Mouse (Mus musculus): ENCODE measurements around the gene Syn3.
"Not testable (repeated sequence)": the region's sequence is repeated elsewhere in the genome, so short reads cannot be mapped to it uniquely, and the experiment has no call there.

Gene Syn3

DNA sequence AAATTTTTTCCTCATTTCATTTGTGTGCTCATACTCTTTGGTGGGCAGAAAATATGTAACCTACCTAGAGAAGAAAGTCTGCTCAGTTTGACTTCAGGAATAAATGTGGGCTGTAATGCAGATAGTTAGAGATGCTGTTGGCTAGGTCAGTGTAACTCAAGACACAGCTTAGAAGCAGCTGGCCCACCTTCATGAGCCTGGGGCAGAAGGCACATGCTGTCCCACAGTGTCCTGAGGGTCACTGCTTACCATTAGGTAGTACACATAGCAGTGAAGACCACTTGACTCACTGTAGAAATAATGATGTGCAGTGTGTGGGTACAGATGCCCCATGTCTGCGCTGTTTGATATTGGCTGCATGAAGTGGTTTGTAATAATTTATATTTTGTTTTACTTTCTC is 452.3 kb downstream of the Syn3 start:
- no peak for DNase-seq (ENCODE audit: low read depth)

DNA sequence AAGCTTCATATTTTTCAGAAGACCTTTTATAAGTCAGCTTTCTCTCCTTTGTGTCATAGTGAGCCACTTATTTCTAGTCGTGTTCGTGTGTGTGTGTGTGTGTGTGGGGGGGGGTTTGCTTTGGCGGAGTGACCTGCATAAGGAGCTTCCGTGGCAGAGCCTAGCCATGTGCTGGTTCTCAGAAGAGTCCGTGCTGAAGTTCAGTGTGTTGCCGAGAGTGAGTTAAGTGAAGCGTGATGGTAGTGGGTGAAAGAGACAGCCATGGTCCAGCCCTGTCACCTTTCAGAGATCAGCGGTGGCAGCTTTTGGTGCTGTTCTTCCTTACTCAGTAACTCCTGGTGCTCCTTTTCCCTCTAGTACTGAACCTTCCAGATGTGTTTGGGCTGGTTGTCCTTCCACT is 454.6 kb downstream of the Syn3 start:
- no peak for DNase-seq (ENCODE audit: low read depth)

DNA sequence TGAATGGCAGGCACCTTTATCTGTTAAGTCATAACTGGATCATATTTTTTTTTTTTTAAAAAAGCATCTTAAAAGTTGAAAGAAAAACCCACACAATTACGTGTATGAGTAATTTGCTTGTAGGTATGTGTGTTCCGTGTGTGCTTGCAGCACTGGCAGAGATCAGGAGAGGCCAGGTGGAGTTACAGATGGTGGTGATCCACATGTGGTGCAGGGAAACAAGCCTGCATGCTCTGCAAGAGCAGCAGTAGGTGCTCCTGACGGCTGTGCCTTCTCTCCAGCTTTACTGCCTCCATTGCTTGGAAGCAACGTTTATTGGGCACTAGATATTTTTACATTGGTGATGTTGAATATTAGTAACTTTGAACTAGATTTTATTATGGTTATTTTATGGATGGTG is 455.0 kb downstream of the Syn3 start:
- DNase-seq (ENCODE audit: low read depth) = no peak

DNA sequence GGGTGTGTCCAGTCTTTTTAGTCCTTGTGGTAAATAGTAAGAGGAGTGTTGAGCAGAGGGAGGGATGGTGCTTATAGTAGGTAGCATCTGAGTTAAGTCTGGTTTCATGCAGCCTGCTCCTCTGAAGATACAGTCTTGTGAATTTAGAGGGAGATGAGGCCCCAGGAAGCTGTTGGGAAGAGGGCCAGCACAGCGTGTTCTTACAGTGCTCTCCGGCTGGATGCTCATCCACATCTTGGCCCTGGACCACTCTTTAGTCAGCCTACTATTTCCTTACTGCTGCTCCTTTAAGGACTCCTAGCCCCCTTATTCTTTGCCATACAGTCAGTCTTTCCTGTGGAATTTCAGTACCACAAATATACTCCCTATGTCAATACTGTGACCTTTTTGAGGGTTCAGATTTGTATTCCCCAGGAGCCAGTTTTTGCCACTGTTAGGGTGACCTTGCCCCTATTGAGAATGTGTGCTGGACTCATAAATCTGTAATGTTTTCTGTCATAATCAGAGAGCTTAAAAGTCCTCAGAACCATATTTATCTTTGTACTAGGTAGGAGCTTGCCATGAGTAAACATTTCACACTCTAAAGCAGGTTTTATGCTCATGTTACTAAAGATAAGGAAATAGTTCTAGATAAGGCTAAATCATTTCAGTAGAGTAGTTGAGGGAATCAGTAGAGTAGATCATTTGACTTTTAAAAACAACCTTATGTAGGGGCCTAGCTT is 464.5 kb downstream of the Syn3 start:
- DNase-seq (ENCODE audit: low read depth) = no peak

DNA sequence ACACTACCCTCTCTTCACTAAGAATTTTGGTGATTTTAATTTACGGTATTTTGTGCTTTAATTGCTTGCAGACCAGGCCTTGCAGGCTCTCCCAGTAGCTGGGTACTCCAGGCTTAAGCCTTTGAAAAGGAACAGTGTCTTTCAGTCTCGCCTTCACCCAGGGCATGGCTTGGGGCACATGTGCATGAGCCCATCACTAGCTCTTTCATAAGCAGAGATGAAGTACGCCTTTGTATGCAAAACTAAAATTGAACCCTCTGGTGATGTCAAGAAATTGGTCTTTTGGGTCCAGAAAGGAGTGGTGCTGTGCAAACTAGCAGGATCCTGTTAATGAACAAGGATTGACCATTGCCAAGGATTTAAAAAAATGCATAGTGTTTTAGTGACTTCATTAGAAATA is 466.2 kb downstream of the Syn3 start:
- DNase-seq (ENCODE audit: low read depth) = no peak

DNA sequence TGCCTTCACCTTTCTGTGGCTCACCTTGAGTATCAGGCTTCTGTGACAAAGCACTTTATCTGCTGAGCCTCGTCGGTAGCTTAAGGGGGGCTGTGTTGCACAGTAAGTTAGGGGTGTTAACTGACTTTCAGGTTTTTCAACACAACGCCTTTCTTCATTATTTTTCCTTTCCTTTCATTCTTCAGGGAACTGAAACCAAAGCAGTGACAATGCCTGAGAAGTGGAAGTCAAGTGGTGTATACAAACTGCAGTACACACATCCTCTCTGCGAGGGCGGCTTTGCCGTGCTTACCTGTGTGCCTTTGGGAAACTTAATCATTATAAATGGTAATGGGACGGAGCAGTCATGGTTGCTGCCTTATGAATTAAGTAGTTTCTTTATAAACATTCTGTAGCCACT is 468.0 kb downstream of the Syn3 start:
- no peak for DNase-seq (ENCODE audit: low read depth)

DNA sequence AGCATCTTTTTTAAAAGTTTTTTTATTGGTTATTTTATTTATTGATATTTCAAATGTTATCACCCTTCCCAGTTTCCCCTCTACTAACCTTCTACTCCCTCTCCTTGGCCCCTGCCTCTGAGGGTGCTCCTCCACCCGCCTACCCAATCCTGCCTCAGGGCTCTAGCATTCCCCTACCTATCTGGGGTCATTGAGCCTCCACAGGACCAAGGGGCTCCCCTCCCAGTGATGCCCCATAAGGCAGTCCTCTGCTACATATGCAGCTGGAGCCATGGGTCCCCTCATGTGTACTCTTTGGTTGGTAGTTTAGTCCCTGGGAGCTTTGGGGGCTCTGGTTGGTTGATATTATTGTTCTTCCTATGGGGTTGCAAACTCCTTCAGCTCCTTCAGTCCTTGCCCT is 471.9 kb downstream of the Syn3 start:
- DNase-seq (ENCODE audit: low read depth) = not testable (repeated sequence)

DNA sequence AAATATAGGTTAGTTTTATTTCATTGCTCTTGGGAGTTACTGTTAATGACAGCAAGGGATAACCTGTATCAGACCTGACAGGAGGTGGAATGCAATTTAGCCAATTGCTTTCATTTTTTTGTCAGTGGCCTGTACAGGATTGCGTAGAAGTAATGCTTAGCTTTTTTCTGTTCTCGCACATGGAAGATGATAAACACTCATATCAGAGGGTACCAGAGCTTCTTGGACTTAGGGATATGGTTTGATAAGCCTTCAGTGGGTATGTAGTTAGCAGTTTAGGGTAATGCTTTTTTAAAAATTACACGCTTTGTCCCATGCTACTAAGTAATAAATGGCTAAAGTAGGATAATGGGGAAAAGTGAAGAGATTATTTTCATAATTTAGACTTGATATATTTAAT is 472.3 kb downstream of the Syn3 start:
- DNase-seq (ENCODE audit: low read depth) = peak; percentile 89

DNA sequence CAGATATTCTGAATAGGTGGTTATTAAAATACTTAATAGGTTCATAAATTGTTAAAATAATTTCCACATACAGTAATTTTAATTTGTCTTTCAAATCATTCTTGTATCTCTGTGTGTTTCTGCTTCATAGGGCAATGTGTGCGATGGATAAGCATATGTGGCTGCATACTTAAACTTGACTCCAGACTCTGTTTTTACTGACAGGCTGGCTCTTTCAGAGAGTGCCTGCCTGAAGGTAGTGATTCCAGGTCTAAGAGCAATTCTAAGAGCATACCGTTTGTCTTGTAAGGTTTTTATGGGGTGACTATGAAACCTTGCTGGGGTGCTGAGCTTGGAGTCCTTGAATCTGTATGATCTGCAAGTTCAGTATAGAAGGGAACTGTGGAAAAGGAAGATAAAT is 472.8 kb downstream of the Syn3 start:
- no peak for DNase-seq (ENCODE audit: low read depth)

DNA sequence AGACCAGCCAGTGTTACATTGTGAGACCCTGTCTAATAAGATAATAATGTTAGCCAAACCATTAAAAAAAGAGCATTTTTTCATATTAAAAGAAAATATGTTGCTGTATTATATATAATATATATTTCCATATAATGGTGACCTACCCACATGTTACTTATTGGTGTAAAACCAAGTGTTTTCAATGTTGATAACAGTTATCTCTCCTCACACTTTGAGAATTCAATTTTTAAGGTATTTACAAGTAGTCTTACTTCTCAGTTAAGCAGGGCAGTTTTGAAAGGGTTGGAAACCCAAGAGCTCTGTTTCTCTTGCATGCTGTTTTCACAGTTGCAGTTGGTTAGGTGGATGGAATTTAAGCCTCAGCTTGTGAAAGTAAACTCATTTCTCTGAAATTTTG is 475.5 kb downstream of the Syn3 start:
- DNase-seq (ENCODE audit: low read depth) = peak; percentile 34

DNA sequence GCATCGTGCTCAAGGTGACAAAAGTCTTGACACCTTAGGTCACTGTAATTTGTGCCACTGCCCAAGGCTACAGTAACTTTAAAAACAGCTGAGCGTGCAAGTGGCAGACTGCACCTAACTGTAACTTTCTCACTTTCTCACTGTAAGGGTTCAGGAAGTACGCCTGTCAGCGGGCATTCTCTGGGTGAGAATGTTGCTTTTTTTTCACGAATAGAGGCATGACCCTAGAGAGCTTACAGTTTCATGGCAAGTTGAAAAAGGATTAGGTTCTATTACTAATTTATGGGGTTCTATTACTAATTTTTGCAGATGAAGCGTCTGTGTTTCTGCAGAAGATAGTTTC is 476.3 kb downstream of the Syn3 start:
- DNase-seq (ENCODE audit: low read depth) = no peak

DNA sequence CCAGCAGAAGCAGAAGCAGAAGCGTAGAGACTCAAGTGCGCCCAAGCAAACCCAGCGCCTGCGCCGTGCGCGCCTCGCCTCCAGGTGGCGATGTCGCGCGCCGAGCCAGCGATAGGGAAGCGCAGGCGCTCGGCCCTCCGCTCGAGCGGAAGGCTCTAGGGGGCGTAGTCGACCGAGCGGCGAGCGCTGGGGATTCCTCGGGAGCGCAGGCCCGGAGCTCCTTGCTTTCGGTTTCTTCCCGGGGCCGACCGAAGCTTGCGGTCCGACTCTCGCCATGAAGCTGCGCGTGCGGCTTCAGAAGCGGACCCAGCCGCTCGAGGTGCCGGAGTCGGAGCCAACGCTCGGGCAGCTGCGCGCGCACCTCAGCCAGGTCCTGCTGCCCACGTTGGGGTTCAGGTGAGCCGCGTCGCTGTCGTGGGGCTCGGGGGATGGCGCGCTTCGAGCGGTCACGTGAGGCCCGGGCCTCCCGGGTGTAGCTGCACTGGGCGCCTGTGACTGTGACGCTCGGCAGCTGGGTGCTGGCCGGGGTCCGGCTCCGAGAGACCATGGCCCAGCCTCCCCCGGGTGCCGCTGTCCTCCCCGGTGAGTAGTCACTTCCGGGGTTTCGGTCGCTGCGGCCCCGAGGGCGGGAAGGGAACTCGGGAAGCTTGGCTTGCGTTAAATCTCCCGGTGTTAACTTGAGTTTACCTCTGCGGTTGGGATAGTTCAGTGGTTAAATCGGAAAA is 476.8 kb downstream of the Syn3 start, which contains the start of gene Fbxo7:
Gene Fbxo7, plus strand, starts transcription at position 224 of the 725 bp plus-strand sequence.
- DNase-seq (ENCODE audit: low read depth) = peak; percentile 81

DNA sequence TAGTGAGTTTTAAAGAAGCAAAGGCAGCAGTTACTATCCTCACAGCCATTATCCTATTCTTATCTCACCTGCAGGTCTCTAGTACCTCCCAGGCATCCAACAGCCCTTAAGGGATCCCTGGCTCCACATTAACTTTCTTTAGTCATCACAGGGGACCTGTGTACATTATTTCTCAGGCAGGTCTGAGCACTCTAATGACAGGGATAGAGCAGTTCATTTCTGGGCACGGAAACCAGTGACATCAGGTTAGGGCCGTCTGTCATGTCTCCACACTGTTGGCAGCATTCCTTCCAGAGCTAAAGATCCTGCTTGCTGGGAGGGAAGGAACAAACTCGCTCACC is 477.3 kb downstream of the Syn3 start:
- no peak for DNase-seq (ENCODE audit: low read depth)

DNA sequence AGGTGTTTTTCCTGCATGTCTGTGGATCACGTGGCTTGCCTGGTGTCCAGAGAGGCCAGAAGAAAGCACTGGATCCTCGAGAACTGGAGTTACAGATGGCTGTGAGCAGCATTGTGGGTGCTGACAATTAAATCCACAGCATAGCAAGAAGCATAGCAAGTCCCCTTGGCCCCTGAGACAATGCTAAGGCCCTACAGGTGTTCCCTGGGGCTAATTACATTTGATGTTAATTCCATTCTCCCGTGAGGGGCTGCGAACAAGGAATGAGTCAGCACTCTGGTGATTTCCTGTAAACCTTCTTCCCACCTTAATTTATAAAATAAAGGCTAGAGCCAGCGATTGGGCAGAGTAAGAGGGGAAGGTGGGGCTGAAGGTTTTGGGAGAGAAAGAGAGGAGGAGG is 479.9 kb downstream of the Syn3 start:
- DNase-seq (ENCODE audit: low read depth) = no peak

DNA sequence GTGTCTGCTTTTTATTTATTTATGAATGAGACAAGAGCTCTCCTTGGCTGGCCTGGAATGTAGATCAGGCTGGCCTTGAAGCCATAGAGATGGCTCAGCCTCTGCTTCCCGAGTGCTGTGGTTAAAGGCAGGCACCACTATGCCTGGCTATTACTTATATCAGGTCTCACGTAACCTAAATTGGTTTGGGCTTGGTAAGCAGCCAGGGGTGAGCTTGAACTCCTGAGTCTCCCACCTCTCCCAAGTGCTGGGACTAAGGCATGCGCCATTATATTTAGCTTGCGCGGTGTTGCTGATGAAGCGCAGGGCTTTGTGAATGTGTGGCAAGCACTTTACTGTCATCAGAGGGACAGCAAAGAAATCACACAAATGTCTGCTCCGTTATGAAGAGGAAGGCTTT is 480.9 kb downstream of the Syn3 start:
- no peak for DNase-seq (ENCODE audit: low read depth)

DNA sequence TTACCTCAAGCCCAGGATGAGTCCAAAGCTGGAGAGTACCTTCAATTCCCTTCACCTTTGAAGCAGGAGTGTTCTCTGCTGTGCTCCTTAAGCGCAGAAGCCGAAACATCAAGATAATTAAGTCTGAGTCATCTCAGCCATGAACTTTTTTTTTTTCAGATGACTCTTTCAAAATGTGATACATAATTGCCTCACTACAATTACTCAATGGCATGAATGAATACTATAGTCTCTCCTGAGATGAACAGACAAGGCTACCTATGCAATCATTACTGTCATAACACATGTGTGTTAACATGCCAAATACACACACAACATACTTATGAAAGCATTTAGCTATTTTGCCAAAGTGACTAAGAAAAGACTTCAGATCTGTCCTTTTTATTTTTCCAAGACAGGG is 486.9 kb downstream of the Syn3 start, which contains the start of gene Bpifc:
Gene Bpifc, minus strand, starts transcription at position 115 of the 400 bp plus-strand sequence.
- no peak for DNase-seq (ENCODE audit: low read depth)

DNA sequence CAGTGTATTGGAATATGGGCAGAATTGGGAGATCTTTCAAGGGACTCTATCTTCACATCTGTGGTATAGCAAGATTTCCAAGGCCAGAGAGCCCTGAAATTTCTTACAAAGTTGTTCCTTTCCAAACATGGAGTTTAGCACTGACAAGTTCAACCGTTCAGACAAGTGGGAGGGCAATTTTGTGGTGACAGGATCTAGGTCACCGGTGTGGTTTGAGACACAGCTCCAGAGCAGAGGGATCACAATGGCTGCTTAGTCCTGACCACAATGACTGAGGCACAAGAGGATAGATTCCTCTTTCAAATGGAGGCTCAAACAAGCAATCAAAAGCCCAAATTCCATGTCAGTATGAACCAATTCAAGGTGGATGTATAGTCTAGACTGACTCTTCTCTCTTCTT is 487.5 kb downstream of the Syn3 start:
- DNase-seq (ENCODE audit: low read depth) = no peak

DNA sequence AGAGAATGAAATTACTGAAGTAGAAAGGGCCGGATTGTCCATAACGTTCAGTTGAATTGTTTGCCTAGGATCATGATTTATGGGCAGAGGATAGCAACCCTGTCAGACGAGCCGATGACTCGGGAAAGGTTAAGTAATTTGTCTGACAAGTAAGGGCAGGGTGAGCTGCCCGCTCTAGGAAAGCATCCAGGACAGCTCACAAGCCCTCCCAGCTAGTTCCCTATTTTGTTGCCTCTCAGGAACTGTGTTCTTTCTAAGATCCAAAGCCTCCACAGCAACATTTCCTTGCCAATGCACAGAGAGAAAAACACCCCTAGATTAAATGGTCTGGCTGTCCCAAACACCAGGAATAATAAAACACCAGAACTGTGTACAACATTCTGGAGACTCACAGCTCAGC is 488.1 kb downstream of the Syn3 start:
- no peak for DNase-seq (ENCODE audit: low read depth)

DNA sequence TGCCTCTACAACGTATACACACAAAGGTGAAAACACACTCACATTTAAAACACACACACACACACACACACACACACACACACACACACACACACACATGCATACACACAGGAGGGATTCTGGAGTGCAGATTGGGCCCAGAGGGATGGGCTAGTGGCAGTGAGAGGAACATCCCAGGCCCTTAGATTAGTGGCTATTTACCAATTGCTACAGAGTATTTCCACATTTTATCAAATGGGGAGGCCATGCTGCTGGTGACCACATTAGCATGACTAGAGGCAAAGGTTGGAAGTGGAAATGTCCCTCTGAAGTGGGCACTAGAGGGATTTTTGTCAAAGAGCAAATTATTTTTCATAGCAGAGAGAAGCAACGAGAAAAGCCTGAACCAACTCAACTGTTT is 489.0 kb downstream of the Syn3 start:
- no peak for DNase-seq (ENCODE audit: low read depth)

DNA sequence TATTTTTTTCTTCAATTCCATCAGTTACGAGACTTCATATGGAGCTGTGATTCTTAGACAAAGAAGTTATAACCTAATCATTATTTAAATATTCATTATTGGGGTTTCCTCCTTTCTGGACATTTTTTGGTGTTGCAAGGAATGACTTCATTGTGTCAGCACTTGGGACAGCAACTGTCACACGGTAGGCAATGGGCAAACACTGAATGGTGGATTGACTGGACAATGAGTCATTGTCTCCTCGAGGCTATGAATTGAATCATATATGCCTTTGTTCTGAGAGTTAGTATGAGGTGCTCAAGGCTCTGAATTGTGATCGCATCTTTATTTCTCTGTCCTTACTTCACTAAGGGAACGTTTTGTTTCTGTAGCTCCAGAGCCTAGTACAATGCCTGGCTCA is 492.2 kb downstream of the Syn3 start:
- no peak for DNase-seq (ENCODE audit: low read depth)
